Mouse (Mus musculus) T-helper 1 cell (primary cell): ENCODE measurements around the gene Cdk14.

ENCODE experiments used
- in situ Hi-C: fragments of 300-600 bp; cut with MboI, MseI; formaldehyde crosslinking; loops from one replicate; pipeline ENCODE4 v1.15.1; 2025; ENCODE audit warnings: high pct_unique_total_duplicates

Gene Cdk14

GRCm38 (mm10) chr5:4991023-4991422 is 429.1 kb downstream of the Cdk14 start:
- in situ Hi-C loops = no loop called here

- in situ Hi-C loops = no loop called here
Observed at GRCm38 (mm10) chr5:4990237-4990636, 429.9 kb downstream of the Cdk14 start.

- in situ Hi-C loops = no loop called here
Observed at GRCm38 (mm10) chr5:4986181-4986580, 433.9 kb downstream of the Cdk14 start.

- in situ Hi-C loops = no loop called here
Observed at GRCm38 (mm10) chr5:4979551-4979950, 440.6 kb downstream of the Cdk14 start.

- in situ Hi-C loops = no loop called here
Observed at GRCm38 (mm10) chr5:4973408-4973807, 446.7 kb downstream of the Cdk14 start.

GRCm38 (mm10) chr5:4962063-4962610 is 458.0 kb downstream of the Cdk14 start:
- in situ Hi-C loops = loop anchor here (5.0 kb wide), 1 partner anchor 520 kb away; no protein-coding TSS in a partner anchor

GRCm38 (mm10) chr5:4961636-4962035 is 458.5 kb downstream of the Cdk14 start:
- in situ Hi-C loops = loop anchor here (5.0 kb wide), 1 partner anchor 521 kb away; no protein-coding TSS in a partner anchor

- in situ Hi-C loops = no loop called here
Observed at GRCm38 (mm10) chr5:4959446-4959845, 460.7 kb downstream of the Cdk14 start.

- in situ Hi-C loops = no loop called here
Observed at GRCm38 (mm10) chr5:4955993-4956392, 464.1 kb downstream of the Cdk14 start.

- in situ Hi-C loops = no loop called here
Observed at GRCm38 (mm10) chr5:4955392-4955791, 464.7 kb downstream of the Cdk14 start.

- in situ Hi-C loops = no loop called here
Observed at GRCm38 (mm10) chr5:4949433-4949832, 470.7 kb downstream of the Cdk14 start.

- in situ Hi-C loops = no loop called here
Observed at GRCm38 (mm10) chr5:4948090-4948954, 471.8 kb downstream of the Cdk14 start.

GRCm38 (mm10) chr5:4935131-4935530 is 485.0 kb downstream of the Cdk14 start:
- in situ Hi-C loops = no loop called here

- in situ Hi-C loops = no loop called here
Observed at GRCm38 (mm10) chr5:4934491-4934890, 485.6 kb downstream of the Cdk14 start.

- in situ Hi-C loops = no loop called here
Observed at GRCm38 (mm10) chr5:4931539-4932143, 488.5 kb downstream of the Cdk14 start.

GRCm38 (mm10) chr5:4929628-4930027 is 490.5 kb downstream of the Cdk14 start:
- in situ Hi-C loops = no loop called here

- in situ Hi-C loops = loop anchor here (25.0 kb wide), 1 partner anchor 1063 kb away; no protein-coding TSS in a partner anchor
Observed at GRCm38 (mm10) chr5:4924866-4925265, 495.2 kb downstream of the Cdk14 start.

GRCm38 (mm10) chr5:4918376-4918775 is 501.7 kb downstream of the Cdk14 start:
- in situ Hi-C loops = loop anchor here (10.0 to 25.0 kb wide), 2 partner anchors 714 to 1056 kb away; no protein-coding TSS in a partner anchor

GRCm38 (mm10) chr5:4917743-4918142 is 502.4 kb downstream of the Cdk14 start:
- in situ Hi-C loops = loop anchor here (10.0 to 25.0 kb wide), 2 partner anchors 713 to 1055 kb away; no protein-coding TSS in a partner anchor

- in situ Hi-C loops = loop anchor here (10.0 to 25.0 kb wide), 2 partner anchors 712 to 1055 kb away; no protein-coding TSS in a partner anchor
Observed at GRCm38 (mm10) chr5:4917274-4917673, 502.8 kb downstream of the Cdk14 start.

GRCm38 (mm10) chr5:4916390-4917273 is 503.5 kb downstream of the Cdk14 start:
- in situ Hi-C loops = loop anchor here (10.0 to 25.0 kb wide), 2 partner anchors 712 to 1054 kb away; no protein-coding TSS in a partner anchor
